Mouse (Mus musculus): ENCODE measurements around the gene Gm28374. TPM values are rescaled to one million over a fixed set of nuclear protein-coding genes. Genes with fewer than 3 reads are reported as not detected.
"Not testable (repeated sequence)": the region's sequence is repeated elsewhere in the genome, so short reads cannot be mapped to it uniquely, and the experiment has no call there.

Gene Gm28374
- total RNA-seq, 2 experiments from 2014 or later = not detected

DNA sequence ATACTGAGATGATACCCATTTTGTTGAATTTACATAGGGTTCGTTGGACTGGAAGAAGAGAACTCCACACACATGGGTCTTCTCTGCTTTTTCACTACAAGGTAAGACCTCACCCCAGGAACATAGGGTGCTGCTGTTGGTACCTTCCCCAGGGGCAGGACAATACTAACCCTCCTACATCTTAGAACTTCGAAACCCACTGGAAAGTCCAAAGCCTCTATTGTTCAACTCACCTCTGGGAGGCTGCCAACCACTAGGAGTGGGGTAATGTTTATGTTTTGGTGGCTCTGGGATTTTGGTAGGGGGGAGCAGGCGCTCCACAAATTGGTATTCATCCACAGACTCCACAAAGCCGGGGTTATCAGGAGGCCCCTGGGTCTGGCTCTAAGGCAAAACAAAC is 25.4 kb downstream of the Gm28374 start:
- DNase-seq = no peak

DNA sequence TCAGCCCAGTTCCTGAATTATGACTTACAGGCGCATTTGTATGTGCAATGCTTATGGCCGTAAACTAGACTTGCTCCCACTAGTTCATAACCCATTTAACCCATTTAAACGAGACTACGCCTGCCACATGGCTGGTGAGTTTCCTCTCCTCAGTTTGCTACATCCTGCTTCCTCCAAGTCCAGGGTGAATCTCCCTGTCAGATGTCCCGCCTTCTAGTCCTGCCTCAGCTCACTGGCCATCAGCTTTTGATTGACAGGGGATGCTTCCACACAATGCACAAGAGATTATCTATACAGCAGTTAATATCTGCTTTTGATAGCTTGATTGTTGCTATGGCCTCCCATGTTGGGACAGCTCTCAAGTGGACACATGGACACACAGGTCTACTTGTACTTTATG is 27.8 kb downstream of the Gm28374 start:
- no peak for DNase-seq

DNA sequence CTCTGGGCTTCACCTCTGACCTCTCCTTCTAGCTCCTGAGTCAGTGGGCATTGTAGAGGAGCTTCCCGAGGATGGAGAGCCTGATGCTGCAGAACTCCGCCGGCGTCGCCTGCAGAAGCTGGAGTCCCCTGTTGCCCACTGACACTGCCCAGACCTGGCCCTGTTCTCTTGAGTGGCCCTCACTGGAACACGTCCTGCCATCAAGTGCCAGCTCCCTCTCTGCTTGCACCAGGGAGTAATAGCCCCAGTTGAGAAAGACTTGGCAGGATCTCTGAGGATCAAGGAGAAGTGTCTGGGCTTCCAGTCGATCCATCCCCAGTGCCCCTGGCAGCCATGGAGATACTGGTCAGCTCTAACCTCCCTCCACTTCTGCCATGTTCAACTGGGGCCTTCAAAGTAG is 29.5 kb downstream of the Gm28374 start:
- peak; percentile 58 for DNase-seq

DNA sequence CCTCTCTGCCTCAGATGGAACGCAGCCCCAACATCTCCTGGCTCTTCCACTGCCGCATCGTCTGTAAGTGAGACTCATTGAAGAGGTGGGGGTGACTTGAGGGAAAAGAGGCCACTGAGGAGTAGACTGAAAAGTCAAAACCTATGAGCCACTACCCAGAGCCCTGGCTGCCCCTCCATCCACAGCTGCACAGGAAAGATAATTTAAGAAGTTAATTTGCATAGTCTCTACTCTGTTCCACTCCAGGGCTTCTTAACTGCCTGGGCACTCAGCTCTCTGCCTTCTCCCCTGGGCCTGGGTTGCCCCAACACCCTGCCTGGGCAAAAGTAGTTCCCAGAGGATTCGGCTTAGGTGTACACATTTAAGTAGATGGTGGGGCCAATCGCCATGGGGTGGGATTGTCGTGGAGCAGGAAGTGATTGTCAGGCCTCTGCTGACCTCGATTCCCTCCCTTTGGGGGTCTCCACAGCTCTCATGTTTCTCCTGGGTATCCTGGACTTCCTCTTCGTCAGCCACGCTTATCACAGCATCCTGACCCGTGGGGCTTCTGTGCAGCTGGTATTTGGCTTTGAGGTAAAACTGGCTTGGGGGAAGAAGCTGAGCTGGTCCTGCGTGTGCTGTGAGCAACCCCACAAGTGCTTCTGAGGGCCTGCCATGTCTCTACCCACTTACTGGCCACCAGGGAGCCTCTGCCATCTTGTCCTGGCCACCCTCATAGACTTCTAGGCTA is 33.2 kb downstream of the Gm28374 start:
- no peak for DNase-seq

DNA sequence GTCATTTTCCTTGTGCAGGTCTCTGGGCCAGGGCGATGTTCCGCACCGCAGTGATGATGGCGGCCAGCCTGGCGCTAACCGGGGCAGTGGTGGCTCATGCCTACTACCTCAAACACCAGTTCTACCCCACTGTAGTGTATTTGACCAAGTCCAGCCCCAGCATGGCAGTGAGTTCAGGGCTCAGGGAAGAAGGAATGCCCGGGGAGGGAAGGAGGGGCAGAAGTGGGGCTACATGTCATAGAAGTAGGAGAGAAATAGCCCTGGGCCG is 34.2 kb downstream of the Gm28374 start:
- DNase-seq = no peak

DNA sequence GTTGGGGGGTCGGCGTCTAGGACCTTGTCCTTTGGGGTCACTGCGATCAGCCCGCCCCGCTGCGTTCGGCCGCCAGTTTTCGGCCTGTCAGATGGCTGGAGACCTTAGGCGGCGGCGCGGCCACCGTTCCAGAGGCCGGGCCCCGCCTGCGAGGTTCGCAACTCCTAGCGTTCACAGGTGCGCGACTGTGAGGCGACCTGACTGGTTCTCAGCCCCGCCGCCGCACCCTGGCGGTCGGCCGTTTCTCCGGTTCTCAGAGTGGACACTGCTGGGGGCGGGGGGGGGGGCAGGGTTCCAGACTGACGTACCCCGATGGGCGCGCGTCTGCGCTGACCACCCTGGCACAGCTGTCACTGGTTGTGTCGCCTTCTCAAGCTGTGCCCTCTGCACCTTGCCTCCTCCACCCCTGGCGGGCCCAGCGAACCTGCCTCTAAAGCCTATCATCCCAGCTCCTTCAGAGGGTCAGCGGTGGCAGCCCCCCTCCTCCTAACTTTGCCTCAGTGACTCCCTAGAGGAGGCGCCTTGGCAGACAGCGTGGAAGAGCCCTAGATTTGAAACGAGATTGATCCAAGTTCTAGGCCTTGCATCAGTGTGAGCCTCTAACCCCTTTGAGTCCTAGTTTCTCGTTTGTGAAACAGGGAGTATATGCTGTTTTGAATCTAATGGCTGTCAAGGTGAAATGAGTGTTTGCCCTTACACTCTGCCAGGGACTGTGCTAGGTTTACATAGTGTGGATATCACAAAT is 34.7 kb downstream of the Gm28374 start:
- no peak for DNase-seq

DNA sequence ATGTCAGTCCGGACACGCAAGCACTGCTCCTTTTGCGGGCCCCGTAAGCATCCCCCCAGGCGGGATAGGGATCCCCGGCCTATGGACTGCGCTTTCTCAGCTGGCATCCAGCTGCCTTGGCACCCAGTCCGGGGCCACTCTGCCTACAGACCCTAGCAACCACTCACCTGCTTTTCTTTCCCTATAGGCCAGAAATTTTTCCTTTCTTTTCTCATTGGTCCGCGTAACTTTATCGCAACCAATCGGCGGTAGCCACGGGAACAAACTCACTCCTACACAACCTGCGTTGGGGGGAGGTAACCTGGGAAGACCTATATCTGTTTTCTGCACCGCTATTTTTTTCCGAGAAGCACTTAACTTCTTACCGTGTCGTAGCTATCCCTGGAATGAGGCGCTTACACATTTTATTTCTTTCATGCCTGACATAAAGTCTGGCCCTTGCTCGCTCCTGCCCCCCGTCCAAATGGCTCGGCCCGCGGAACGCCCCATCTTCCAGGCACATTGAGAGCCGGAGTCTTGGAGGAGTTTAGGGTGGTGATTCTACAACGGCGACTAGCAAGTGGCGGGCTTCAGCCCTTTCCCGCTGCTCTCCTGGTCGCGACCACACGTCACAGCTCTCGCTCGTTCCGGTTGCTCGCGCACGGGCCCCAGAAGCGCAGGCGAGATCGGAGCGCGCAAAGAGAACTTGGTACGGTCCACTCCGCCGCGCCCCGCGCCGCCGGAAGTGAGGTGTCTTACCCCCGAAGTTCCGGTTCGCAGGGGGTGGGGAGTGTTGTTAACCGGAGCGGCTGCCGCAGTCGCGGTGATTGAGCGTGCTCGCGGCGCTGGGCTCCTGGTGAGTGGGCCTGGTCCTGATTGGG is 35.5 kb downstream of the Gm28374 start, which contains the start of gene Syvn1:
TSS of gene Syvn1 (plus strand) at position 283 of the 860 bp plus-strand sequence.
- DNase-seq = peak; percentile 93

DNA sequence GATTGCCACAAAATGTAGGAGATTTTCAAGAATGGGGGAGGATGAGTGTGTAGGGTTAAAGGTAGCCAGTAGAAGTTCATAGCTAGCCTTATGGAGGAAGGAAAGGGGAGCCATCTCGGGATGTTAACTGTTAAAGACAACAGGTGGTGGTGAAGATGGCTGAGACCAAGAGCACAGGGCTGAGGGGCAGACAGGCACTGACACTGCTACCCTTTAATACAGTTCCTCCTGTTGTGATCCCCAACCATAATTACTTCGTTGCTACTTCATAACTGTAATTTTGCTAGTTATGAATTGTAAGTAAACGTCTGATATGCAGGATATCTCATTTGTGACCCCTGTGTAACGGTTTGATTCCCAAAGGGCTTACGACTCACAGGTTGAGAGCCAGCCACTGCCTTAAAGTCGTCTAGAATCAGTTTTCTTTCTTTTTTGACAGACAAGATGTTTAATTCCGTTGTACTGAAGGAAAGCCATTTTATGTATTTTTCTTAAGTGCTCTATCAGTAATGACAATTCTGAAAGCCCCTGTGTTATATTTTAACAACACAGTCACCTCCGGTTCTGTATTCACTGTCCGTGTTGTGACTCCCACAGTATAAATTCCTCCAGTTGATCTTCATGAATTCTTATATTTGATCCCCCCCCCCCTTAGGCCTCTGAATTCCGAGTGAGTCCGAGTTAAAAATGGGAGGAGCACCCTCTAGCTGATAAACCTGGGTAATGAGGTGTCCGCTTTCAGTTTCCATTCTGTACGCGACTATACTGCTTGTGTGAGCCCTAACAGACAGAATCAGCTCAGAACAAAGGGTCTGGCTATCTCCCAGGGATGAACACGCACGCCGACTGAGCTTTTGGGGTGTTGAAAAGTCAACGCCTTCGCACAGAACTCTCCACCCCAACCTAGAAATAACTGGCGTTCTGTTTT is 36.4 kb downstream of the Gm28374 start:
- no peak for DNase-seq

DNA sequence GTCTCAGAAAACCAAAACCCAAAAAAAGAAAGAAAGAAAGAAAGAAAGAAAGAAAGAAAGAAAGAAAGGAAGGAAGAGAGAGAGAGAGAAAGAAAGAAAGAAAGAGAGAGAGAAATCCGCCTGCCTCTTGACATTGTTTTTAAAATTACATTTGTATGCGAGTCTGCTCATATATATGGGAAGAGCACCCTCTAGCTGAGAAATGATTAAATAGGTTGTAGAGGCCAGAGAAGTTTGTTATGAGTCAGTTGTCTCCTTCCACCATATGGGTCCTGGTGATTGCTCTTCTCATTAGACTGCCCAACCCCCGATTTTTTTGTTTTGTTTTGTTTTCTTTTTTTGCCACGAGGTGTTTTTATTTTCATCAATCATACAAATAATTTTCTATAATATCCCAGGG is 38.0 kb downstream of the Gm28374 start:
- DNase-seq = not testable (repeated sequence)

DNA sequence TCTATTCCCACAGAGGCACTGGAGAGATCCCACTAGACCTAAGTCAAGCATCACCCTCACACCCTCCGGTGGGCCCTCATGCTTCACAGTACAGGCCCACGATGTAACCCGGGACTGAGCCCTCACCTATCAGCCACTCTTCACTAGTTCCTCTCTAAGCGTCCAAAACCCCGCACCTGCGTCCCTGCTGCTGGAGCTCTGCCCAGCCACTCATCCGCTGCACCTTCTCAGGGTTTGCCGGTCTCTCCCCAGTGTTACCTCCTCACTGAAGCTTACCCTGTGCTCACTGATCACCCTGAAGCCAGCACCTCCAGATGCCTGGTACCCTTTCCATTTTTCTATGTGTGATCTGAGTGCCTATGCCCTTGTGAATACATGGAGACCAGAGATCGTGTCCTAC is 39.8 kb downstream of the Gm28374 start:
- DNase-seq = no peak

DNA sequence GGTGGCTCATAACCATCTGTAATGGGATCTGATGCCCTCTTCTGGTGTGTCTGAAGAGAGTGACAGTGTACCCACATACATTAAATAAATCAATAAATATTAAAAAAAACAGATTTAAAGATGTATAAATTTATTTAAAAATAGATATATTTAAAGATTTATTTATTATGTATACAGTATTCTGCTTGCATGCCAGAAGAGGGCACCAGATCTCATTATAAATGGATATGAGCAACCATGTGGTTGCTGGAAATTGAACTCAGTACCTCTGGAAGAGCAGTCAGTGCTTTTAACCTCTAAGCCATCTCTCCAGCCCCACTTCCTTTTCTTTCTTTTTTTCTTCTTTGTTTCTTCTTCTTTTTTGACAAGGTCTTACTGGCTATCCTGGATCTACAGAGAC is 42.1 kb downstream of the Gm28374 start:
- no peak for DNase-seq

DNA sequence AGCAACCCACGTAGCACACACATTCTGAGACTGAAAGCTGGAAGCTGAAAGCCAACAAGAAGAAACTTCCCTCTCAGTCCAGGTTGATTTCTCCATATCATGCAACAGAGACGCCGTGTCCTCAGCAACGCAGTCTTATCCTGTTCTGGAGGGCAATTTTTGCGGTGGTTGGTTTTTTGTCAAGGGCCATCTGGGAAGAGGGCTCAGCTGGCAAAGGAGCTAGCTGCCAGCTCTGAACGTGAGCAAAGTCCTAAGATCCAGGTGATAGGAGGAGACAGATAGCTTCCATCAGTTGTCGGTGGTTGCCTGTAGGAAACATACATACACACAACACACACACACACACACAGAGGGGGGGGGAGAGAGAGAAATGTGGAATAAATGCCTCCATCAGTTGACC is 43.7 kb downstream of the Gm28374 start:
- DNase-seq = no peak

DNA sequence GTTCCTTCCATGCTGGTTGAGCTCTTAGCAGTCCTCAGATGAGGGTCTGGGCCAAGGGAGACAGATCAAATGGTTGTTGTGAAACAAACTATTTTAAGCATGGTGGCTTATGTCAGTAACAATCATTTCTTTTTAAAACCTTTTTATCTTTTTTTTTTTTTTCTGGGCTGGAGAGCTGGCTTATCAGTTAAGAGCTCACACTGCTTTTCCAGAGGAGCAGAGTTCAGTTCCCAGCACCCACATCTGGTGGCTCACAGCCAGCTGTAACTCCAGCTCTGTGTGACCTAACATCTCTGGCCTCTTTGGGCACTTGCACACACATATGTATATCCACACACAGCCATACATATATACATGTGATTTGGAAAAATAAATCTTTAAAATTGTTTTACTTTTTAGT is 44.4 kb downstream of the Gm28374 start:
- no peak for DNase-seq

DNA sequence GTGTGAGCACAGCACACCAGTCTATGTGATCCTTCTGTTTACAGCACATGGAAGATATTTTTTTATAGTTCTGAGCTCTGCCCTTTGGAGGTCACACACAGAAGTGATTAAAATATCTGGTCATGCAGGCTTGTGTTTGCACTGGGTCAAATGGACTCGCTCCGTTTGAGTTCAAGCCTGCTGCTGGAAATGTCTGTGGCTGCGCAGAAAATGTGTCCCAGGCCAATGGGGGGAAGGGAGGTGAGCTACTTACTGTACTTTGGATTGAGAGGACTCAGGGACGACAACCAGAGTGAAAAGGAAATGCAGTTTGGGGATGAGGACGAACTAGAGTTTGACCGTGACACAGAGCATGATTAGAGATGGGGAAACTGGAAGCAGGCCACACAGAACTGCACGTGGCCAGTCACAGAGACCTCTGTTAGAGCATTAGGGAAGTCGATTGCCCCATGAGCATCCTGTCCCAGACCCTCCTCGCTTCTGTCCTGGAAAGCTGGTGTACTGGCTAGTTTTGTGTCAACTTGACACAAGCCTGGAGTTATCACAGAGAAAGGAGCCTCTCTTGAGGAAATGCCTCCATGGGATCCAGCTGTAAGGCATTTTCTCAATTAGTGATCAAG is 46.0 kb downstream of the Gm28374 start:
- DNase-seq = no peak

DNA sequence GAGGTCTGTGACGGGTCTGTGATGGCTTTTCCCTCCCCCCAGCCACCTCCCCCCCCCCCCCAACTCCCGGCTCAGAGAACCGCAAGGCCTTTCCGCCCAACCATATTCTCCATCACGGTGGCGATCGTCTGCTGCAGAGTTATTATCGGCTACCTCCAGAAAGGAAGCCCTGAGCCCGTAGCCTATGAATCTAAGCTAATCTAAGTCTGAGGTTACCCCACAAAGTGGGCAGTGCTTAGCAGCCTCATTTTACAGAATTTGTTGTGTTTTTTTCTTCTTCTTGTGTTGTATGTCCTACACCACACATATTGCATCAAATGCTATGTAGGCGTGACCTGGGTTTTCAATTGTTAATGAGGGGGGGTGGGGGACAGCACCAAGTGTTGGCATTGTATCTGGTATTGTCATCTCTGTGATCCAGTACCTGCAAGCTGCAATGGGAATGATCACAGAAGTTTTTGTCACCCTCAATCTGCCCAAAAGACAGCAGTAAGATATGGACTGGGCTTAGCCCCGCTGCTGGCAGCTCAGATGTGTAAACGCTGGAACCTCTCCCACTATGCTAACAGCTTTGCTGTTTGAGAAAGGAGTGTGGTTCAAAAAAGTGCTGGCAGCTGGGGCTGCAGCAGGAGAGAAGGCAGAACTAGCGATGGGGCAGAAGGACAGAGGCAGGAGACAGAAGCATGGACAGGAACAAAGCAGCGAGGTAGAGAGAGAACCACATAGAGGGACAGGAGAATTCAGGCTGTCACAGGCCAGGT is 51.4 kb downstream of the Gm28374 start:
- DNase-seq = no peak

DNA sequence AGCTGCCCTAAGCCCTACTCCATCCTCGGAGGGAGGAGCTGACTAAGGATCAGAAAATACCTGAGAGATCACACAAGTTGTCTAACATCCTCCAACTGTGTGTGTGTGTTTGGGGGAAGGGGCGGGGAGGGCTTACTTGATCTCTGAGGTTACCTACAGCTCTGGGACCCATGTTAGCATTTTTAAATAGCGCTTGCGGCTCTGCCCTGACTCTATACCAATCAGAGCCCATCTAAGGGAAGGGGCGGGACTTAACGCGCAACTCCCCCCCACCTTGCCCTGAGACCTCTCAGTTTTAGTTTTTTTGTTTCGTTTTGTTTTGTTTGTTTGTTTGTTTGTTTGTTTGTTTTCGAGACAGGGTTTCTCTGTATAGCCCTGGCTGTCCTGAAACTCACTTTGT is 52.6 kb downstream of the Gm28374 start:
- DNase-seq = no peak

DNA sequence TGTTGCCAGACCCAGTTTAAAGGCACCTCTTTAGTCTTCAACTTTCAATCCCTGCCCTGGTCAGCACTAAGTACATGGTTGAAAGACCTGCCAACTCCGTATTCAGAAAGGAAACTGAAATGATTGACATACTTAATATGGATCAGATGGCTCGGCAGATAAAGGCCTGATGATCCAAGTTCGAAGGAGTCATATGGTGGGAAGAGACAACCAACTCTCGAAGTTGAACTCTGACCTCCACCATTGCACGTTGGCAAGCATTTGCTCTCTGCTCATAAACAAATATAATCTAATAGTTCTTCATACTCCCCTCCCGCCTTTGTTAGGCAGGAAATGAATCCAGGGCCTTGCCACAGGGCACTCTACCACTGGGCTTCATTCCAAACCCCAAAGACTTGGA is 53.1 kb downstream of the Gm28374 start:
- no peak for DNase-seq

Data from adrenal gland, postnatal 10 days (tissue).